Mouse (Mus musculus) neural tube, embryonic 14.5 days (tissue): ENCODE data around the gene Atf1. TPM values are rescaled to one million over a fixed set of nuclear protein-coding genes. Genes with fewer than 3 reads are reported as not detected.

Experiments used
- ATAC-seq: fragments of 200-750 bp; cut with Nextera tagmentation; 2 replicates; pipeline ENCODE4 v1.8.0; 2017; ENCODE audit warnings: low read depth, mild to moderate bottlenecking, moderate TSS enrichment, moderate library complexity
- H3K27ac ChIP-seq: fragments of 300-500 bp; sonication (generic); 2 replicates; pipeline ENCODE4 v1.5.1; 2014; ENCODE audit warnings: low read depth, mild to moderate bottlenecking, control low read depth, low read length, moderate library complexity, mixed read lengths
- H3K27me3 ChIP-seq: fragments of 300-500 bp; sonication (generic); 2 replicates; pipeline ENCODE4 v1.6.1; 2014; ENCODE audit warnings: low read length; ENCODE audit not compliant: control insufficient read depth, insufficient read depth
- H3K36me3 ChIP-seq: fragments of 300-500 bp; sonication (generic); 2 replicates; pipeline ENCODE4 v1.6.1; 2014; ENCODE audit warnings: low read length, mixed read lengths; ENCODE audit not compliant: control insufficient read depth, insufficient read depth
- H3K4me1 ChIP-seq: fragments of 300-500 bp; sonication (generic); 2 replicates; pipeline ENCODE4 v1.6.1; 2014; ENCODE audit warnings: low read length; ENCODE audit not compliant: control insufficient read depth, insufficient read depth
- H3K4me2 ChIP-seq: fragments of 300-500 bp; sonication (generic); 2 replicates; pipeline ENCODE4 v1.6.1; 2014; ENCODE audit warnings: mild to moderate bottlenecking, low read depth, low read length, control low read depth
- H3K4me3 ChIP-seq: fragments of 300-500 bp; sonication (generic); 2 replicates; pipeline ENCODE4 v1.5.1; 2014; ENCODE audit warnings: low read depth, low read length, control low read depth, mixed read lengths
- H3K9ac ChIP-seq: fragments of 300-500 bp; sonication (generic); replicated peaks from 2 replicates; pipeline ENCODE4 v1.6.1; 2014; ENCODE audit warnings: low read depth, mild to moderate bottlenecking, control low read depth, low read length, mixed read lengths
- H3K9me3 ChIP-seq: fragments of 300-500 bp; sonication (generic); 2 replicates; pipeline ENCODE4 v1.6.1; 2016; ENCODE audit warnings: low read length; ENCODE audit not compliant: control insufficient read depth
- WGBS: fragments of 180-500 bp; shearing (Covaris S2); extraction: QIAGEN DNeasy Blood & Tissue Kit; methylation state at CpG from one replicate; pipeline ENCODE4 v1.1.7; 2014; 5-methylcytosine and 5-hydroxymethylcytosine counted together
- polyA plus RNA-seq: library from polyadenylated mRNA; unstranded; fragments of >200 nt; fragmentation: Nextera tagmentation; extraction: Ambion mirVana; gene quantifications from 2 replicates; pipeline ENCODE4 v1.2.1, GENCODE M21; 2014

Gene Atf1
- polyA plus RNA-seq, 1 experiment from 2014 or later = 14.6 TPM

DNA sequence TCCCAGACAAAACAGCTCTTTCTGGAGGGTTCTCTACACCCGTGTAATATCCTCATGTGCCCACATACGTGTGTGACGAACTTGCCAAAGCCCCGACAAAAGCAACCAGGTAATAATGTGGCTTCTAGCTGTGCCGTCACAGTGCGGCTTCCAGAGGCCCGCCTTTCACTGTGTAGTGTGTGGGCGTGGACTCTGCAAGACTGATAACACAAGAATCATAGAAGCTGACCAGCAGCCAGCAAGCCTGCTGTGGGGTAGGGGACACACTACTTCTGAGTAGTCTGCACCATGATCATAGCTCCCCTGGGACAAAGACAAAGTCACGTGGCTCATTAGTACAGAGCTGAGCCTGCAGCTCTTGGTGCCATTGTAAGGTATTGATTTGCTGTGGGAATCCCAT is 41.4 kb upstream of the Atf1 start:
- no peaks in the 10 kb centered on the region for H3K4me1 ChIP-seq
- no peak for ATAC-seq
- no peak overlapping the region for H3K4me2 ChIP-seq
- WGBS = 87% methylated on average over 9 of the region's 9 CpGs
- H3K9me3 ChIP-seq = no peaks in the 10 kb centered on the region
- H3K9ac ChIP-seq = no peak overlapping the region
- peaks cover 60% of the 10 kb centered on the region for H3K36me3 ChIP-seq
- H3K27me3 ChIP-seq = no peaks in the 10 kb centered on the region
- no peak overlapping the region for H3K27ac ChIP-seq
- H3K4me3 ChIP-seq = no peak overlapping the region

DNA sequence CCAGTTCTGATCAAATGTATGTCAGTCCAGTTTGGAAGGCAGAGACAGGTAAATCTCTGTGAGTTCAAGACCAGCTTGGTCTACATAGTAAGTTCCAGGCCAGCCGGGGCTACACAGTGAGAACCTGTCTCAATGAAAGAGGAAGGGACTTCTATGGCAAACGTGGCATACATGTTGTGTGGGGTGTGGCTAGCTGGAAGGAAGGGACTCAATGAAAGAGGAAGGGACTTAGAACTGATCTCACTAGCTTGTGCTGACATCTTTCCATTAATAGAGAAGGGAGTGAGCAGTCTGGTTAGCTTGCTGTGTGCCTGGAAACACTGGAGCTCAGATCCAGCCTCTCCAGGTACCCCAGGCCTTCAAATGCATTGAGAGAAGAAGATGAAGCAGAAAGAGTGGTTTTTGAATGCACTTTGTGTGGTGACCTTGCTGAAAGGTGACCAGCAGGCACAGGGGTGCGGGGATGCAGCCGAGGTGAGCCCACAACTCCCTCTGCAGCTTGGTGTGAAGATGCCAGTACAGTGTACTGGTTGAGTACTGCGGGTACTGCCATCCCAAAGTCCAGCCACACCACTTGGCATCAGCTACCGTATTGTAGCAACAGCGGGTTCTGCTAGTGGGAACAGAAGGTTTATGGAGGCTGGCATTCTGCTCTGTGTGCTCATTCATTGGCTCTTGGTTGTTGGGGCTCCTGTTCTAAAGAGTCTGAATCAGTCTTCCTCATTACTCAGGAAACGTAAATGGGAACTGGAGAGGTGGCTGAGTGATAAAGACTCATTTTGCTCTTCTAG is 40.5 kb upstream of the Atf1 start:
- WGBS = 95% methylated on average over 8 of the region's 8 CpGs
- H3K9ac ChIP-seq = no peak overlapping the region
- no peaks in the 10 kb centered on the region for H3K27me3 ChIP-seq
- ATAC-seq = no peak
- no peak overlapping the region for H3K4me3 ChIP-seq
- no peaks in the 10 kb centered on the region for H3K9me3 ChIP-seq
- H3K36me3 ChIP-seq = peaks cover 59% of the 10 kb centered on the region
- H3K27ac ChIP-seq = no peak overlapping the region
- H3K4me1 ChIP-seq = no peaks in the 10 kb centered on the region
- no peak overlapping the region for H3K4me2 ChIP-seq

DNA sequence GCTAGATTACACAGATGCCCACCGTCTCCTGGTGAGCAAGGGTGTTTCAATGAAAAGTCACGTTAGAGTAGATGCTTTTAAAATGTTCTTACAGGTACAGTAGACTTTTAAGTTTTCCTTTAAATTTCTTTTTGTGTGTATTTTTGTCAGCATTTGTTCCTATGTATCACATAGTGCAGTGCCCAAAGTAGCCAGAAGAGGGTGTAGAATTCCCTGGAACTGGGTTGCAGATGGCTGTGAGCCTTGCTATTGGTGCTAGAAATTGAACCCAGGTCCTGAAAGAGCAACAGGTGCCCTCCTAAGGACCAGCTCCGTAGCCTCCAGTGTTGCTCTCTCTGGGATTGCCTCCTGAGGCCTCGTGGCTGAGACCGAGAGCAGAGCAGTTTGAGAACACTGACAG is 39.1 kb upstream of the Atf1 start:
- WGBS = 96% methylated on average over 5 of the region's 5 CpGs
- no peak for ATAC-seq
- no peaks in the 10 kb centered on the region for H3K27me3 ChIP-seq
- H3K9me3 ChIP-seq = no peaks in the 10 kb centered on the region
- H3K4me1 ChIP-seq = no peaks in the 10 kb centered on the region
- no peak overlapping the region for H3K4me3 ChIP-seq
- no peak overlapping the region for H3K27ac ChIP-seq
- peaks cover 59% of the 10 kb centered on the region for H3K36me3 ChIP-seq
- no peak overlapping the region for H3K9ac ChIP-seq
- no peak overlapping the region for H3K4me2 ChIP-seq

DNA sequence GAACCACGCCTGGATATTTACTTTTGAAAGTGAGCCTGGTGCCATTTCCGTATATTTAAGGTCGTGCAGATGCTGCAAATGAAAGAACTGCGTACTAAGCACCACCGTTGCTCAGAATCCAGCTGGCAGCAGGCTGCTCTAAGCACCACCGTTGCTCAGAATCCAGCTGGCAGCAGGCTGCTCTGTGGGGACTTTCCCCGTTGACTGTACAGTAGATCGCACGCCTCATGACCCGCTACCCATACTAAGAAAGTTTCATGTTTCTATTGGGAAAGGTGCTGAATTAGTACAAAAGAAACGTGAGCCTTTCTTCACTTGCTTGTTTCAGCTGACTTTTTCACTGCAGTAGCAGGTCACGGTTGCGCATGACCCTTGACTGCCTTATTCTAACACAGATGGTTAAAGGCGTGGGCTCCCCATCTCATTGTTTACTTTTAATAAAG is 38.6 kb upstream of the Atf1 start:
- Histone ChIP-seq H3K4me1 (no peaks in the 10 kb centered on the region), H3K27me3 (no peaks in the 10 kb centered on the region), H3K36me3 (peaks cover 61% of the 10 kb centered on the region), H3K9ac (no peak overlapping the region), H3K9me3 (no peaks in the 10 kb centered on the region), H3K4me3 (no peak overlapping the region), H3K27ac (no peak overlapping the region), H3K4me2 (no peak overlapping the region)
- ATAC-seq = no peak
- WGBS = 74% methylated on average over 14 of the region's 14 CpGs

DNA sequence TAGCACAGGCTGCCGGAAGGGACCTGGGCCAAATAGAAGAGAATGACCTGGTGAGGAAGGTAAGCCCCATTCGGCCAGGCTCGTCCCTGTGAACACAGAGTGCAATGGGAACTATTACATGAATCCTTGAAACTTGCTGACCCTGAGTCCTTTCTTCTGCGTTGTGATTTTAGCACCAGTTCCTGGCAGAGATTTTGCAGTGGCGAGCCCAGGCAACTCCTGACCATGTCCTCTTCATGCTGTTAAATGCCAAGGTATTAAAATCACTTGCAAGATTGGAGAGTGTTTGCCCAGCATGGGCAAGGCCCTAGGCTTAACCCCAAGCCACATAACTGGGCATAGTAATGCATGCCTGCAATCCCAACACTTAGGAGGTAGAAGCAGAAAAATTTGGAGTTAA is 37.5 kb upstream of the Atf1 start:
- H3K36me3 ChIP-seq = peaks cover 60% of the 10 kb centered on the region
- no peaks in the 10 kb centered on the region for H3K27me3 ChIP-seq
- H3K9ac ChIP-seq = no peak overlapping the region
- H3K9me3 ChIP-seq = no peaks in the 10 kb centered on the region
- no peak for ATAC-seq
- H3K4me1 ChIP-seq = no peaks in the 10 kb centered on the region
- 95% methylated on average over 5 of the region's 5 CpGs for WGBS
- H3K27ac ChIP-seq = no peak overlapping the region
- no peak overlapping the region for H3K4me3 ChIP-seq
- no peak overlapping the region for H3K4me2 ChIP-seq

DNA sequence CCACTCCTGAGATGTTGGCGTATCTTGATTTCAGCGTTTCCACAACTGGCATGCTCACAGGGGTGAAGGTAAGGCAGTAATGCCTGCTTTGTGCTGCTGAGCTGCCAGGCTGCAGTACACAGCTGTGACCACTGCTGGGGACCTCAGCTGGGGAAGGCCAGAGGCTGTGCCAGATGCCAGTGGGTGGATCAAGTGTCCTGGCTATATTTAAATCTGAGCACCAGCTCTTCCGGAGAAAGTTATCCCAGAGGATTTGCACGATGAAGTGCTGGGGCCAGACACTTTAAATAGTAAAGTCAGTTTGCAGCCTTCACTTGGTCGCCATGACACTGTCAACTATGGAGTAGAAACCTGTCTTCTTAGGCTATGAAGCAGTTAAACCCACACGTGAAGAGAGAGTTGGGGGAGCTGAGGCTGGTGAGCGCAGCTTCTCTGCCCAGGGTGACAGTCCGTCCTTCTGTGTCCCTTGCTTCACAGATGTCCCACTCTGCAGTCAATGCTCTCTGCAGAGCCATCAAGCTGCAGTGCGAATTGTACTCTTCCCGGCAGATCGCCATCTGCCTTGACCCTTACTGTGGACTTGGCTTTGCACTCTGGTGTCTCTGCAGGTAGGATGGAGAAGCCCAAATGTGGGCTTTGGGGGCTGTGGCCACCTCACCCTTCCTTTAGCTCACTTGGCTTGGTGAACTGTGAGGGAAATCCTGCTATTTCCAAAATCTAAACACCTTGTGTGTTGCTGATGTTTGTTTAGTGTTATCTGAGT is 28.5 kb upstream of the Atf1 start:
- H3K9me3 ChIP-seq = no peaks in the 10 kb centered on the region
- 85% methylated on average over 11 of the region's 11 CpGs for WGBS
- H3K27me3 ChIP-seq = no peaks in the 10 kb centered on the region
- no peak overlapping the region for H3K4me2 ChIP-seq
- H3K4me3 ChIP-seq = no peak overlapping the region
- no peak for ATAC-seq
- H3K36me3 ChIP-seq = peaks cover 71% of the 10 kb centered on the region
- no peak overlapping the region for H3K9ac ChIP-seq
- no peaks in the 10 kb centered on the region for H3K4me1 ChIP-seq
- H3K27ac ChIP-seq = no peak overlapping the region

DNA sequence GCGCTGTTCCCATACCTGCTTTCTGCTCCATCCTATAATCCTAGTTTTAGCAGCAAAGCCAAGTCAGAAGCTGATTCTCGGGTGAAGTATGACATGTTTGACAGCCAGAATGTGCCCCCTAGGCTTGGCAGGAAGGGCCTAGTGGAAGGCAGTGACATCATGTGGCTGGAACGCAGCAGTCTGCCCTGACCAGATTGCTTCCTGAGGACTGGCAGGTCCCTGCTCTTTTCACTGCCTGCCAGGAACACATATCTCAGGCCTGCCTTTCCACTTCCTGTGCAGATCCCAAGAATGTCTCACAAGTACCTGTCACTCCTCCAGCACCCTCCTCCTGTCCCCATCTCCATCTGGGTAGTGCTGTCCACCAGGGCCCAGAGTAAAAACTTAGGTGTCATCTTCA is 27.8 kb upstream of the Atf1 start:
- no peak for ATAC-seq
- 86% methylated on average over 3 of the region's 3 CpGs for WGBS
- peaks cover 66% of the 10 kb centered on the region for H3K36me3 ChIP-seq

DNA sequence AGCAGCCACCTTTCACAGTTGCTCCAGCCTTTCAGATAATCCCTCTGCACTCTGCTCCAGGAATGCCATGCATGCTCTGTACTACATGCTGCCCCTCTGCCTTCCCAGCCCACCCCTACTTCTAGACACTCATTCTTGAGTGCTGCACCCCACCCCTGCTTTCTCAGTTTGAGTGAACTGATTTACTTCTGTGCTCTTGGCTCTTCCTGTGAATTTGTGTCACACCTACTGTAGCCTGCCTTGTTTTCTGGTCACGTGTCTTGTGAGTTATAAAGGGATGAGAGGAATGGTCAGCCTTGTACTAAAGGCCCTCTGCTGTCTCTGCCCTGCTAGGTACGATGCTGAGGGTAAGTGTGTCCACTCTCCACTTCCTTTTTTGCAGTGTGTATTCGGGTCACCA is 25.8 kb upstream of the Atf1 start:
- no peak overlapping the region for H3K4me2 ChIP-seq
- WGBS = 89% methylated on average over 3 of the region's 3 CpGs
- ATAC-seq = no peak
- no peaks in the 10 kb centered on the region for H3K9me3 ChIP-seq
- H3K36me3 ChIP-seq = peaks cover 68% of the 10 kb centered on the region
- no peak overlapping the region for H3K27ac ChIP-seq
- no peaks in the 10 kb centered on the region for H3K4me1 ChIP-seq
- H3K27me3 ChIP-seq = no peaks in the 10 kb centered on the region
- no peak overlapping the region for H3K9ac ChIP-seq
- H3K4me3 ChIP-seq = no peak overlapping the region

More for the DNA sequence above, 27.8 kb upstream of the Atf1 start:
- Histone ChIP-seq H3K4me1 (no peaks in the 10 kb centered on the region), H3K4me3 (no peak overlapping the region), H3K4me2 (no peak overlapping the region), H3K27me3 (no peaks in the 10 kb centered on the region), H3K9ac (no peak overlapping the region), H3K27ac (no peak overlapping the region), H3K9me3 (no peaks in the 10 kb centered on the region)

DNA sequence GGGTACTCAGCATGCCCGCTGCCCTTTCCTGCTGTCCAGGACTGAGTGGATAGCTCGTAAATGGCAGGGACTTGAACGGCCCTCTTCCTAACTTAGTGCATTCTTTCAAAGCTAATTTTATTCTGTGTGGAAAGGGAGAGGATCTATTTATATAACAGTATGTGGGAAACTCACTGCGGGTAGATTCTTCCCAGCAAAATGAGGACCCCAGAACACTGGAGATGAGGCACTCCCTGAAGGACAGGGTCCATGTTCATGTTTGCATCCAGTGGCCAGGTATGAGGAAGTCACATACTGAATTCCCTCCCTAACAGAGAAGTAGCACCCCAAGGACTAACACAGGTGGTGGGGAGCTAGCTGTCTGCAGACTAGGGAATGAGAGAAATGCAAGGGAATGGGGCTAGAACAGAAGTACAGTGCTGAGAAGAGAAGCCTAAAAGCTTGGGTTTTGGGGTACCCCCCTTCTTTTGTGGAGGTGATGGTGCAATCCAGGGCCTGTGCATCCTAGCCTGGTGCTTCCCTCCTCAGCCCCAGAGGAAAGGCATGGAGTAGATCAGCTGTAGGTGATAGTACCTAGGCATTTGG is 25.1 kb upstream of the Atf1 start:
- H3K27me3 ChIP-seq = no peaks in the 10 kb centered on the region
- H3K9me3 ChIP-seq = no peaks in the 10 kb centered on the region
- H3K4me2 ChIP-seq = no peak overlapping the region
- no peak overlapping the region for H3K4me3 ChIP-seq
- no peak overlapping the region for H3K27ac ChIP-seq
- H3K4me1 ChIP-seq = no peaks in the 10 kb centered on the region
- H3K9ac ChIP-seq = no peak overlapping the region
- peaks cover 66% of the 10 kb centered on the region for H3K36me3 ChIP-seq
- 86% methylated on average over 4 of the region's 4 CpGs for WGBS
- no peak for ATAC-seq
